Mouse (Mus musculus): ENCODE data around the gene Odf3l1.

DNA sequence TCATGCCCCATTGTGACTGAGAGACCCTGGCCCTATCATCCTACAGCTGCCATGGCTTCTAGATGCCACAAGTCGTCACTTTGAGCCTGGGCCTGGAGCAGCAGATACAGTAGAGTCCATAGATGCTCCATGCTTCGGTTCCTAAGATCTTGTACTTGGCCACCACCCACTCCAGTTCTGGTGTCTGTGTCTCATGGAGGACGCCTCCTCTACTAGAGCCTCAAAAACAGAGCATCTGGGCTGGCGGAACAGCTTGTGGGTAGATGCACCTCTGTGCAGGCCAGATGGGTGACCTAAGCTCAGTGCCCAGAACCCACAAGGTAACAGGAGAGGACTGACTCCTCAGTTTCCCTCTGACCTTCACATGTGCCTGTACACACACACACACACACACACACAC lies 19.8 kb upstream of the Odf3l1 start:
- TF ChIP-seq CTCF (IDR thresholded peaks at IDR 0.05; ENCODE audit: low read depth) (no peak), EP300 (IDR thresholded peaks at IDR 0.05; ENCODE audit: low read depth) (no peak)

Measured in heart, postnatal 0 days (tissue).